Mouse (Mus musculus): ENCODE measurements at regions not wholly inside any gene's neighbourhood (a gene's known extent, or its start where the extent isn't known, plus 50 kb on each side); places are given as distances from the start of the nearest gene placed in this dataset.

- peak; percentile 44 for DNase-seq (ENCODE audit: low spot score)
These were observed 56.3 kb upstream of the Mctp2 start for GRCm38 (mm10) chr7:72362690-72363089.

GRCm38 (mm10) chr7:72391323-72391722 is 84.9 kb upstream of the Mctp2 start:
- peak; percentile 4 for DNase-seq (ENCODE audit: low spot score)

GRCm38 (mm10) chr7:72400056-72400455 is 93.6 kb upstream of the Mctp2 start:
- peak; percentile 68 for DNase-seq (ENCODE audit: low spot score)

GRCm38 (mm10) chr7:72406131-72406530 is 99.7 kb upstream of the Mctp2 start:
- no peak for DNase-seq (ENCODE audit: low spot score)

- no peak for DNase-seq (ENCODE audit: low spot score)
These were observed 102.1 kb upstream of the Mctp2 start for GRCm38 (mm10) chr7:72408409-72408986.

GRCm38 (mm10) chr7:72438552-72438951 is 132.1 kb upstream of the Mctp2 start:
- peak; percentile 67 for DNase-seq (ENCODE audit: low spot score)

- peak; percentile 58 for DNase-seq (ENCODE audit: low spot score)
These were observed 135.6 kb upstream of the Mctp2 start for GRCm38 (mm10) chr7:72442001-72442400.

- no peak for DNase-seq (ENCODE audit: low spot score)
These were observed 137.6 kb upstream of the Mctp2 start for GRCm38 (mm10) chr7:72444016-72444415.

GRCm38 (mm10) chr7:72444792-72445191 is 138.4 kb upstream of the Mctp2 start:
- DNase-seq (ENCODE audit: low spot score), result no peak

GRCm38 (mm10) chr7:72446911-72447310 is 140.5 kb upstream of the Mctp2 start:
- DNase-seq (ENCODE audit: low spot score), result no peak

GRCm38 (mm10) chr7:72462978-72463377 is 156.6 kb upstream of the Mctp2 start:
- DNase-seq (ENCODE audit: low spot score), result no peak

- no peak for DNase-seq (ENCODE audit: low spot score)
These were observed 158.2 kb upstream of the Mctp2 start for GRCm38 (mm10) chr7:72464658-72465057.

GRCm38 (mm10) chr7:72469691-72470090 is 163.3 kb upstream of the Mctp2 start:
- DNase-seq (ENCODE audit: low spot score), result no peak

GRCm38 (mm10) chr7:72474751-72475150 is 168.3 kb upstream of the Mctp2 start:
- no peak for DNase-seq (ENCODE audit: low spot score)

- DNase-seq (ENCODE audit: low spot score), result no peak
These were observed 172.5 kb upstream of the Mctp2 start for GRCm38 (mm10) chr7:72478936-72479335.

- no peak for DNase-seq (ENCODE audit: low spot score)
These were observed 174.9 kb upstream of the Mctp2 start for GRCm38 (mm10) chr7:72481275-72481674.

- DNase-seq (ENCODE audit: low spot score), result no peak
These were observed 183.8 kb upstream of the Mctp2 start for GRCm38 (mm10) chr7:72490161-72490560.

GRCm38 (mm10) chr7:72493292-72493691 is 186.9 kb upstream of the Mctp2 start:
- no peak for DNase-seq (ENCODE audit: low spot score)

- DNase-seq (ENCODE audit: low spot score), result no peak
These were observed 190.7 kb upstream of the Mctp2 start for GRCm38 (mm10) chr7:72496933-72497631.

GRCm38 (mm10) chr7:72498562-72499230 is 192.3 kb upstream of the Mctp2 start:
- DNase-seq (ENCODE audit: low spot score), result peak; percentile 15

GRCm38 (mm10) chr7:72499788-72500187 is 193.4 kb upstream of the Mctp2 start:
- DNase-seq (ENCODE audit: low spot score), result no peak

GRCm38 (mm10) chr7:72500190-72500589 is 193.8 kb upstream of the Mctp2 start:
- no peak for DNase-seq (ENCODE audit: low spot score)

GRCm38 (mm10) chr7:72500996-72501395 is 194.6 kb upstream of the Mctp2 start:
- DNase-seq (ENCODE audit: low spot score), result no peak
